Mouse (Mus musculus): ENCODE data around the gene Chrd.

DNA sequence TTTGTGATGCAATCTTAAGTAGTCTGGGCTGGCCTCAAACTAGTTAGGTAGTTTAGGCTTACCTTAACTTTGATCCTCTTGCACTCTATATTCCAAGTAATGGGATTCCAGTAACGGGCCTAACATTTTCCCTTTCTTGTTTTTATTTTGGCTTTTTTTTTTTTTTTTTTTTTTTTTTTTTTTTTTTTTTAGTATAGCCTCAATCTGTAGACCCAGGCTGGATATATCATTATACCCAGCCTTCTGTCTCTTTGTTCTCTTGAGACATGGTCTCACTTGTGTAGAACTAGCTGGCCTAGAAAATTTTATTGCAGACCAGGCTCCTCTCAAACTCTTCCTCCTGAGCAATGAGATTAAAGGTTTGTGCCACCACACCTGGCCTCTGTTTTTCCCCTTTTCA, 41.3 kb upstream of the Chrd start:
- TF ChIP-seq CTCF (IDR thresholded peaks at IDR 0.05; ENCODE audit: insufficient read depth, low read depth, low read length) (no peak), POLR2A (IDR thresholded peaks at IDR 0.05; ENCODE audit: insufficient read depth, low read depth, low read length) (no peak)

Measured in olfactory bulb, adult 2 months (tissue).